Mouse (Mus musculus) lung, postnatal 10 days (tissue): ENCODE results near the gene Abtb2.
A peak's percentile ranks its signal among the peaks of the same experiment; 100 is the strongest.

Experiments used
- DNase-seq: peaks from one replicate; pipeline ENCODE4 v3.0.0; 2021

Gene Abtb2

DNA sequence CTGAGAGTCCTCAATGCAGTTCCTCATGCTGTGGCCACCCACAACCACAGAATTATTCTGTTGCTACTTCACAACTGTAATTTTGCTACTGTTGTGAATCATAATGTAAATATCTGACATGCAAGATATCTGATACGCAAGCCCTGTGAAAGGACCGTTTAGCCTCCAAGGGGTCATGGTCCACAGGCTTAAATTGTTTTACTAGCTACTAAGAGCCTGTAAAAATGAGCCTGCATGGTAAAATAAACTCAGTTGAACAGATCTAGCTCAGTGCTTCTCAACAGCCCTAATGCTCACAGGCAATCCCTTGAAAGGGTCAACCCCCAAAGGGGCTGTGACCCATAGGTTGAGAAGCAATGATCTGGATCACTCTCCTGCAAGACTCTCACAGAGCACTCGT, 183.0 kb downstream of the Abtb2 start:
- DNase-seq: no peak

DNA sequence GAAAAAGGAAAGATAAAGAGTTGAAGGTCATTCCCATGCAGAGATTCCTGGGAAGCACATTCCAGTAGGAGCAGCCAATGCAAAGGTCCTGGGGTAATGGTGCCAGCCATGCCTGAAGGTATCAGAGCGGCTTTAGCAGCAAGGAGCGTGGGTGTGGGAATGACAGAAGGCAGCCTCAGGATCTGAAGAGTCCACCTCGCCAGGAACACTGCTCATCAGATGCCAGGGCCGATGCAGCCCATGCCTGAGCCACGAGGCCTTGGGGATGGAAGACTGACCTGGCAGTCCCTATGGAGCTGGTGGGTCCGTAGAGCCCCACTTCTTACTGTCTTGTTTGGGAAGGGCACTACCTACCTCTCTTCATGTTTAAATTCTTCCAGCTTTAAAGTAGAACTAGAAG, 185.7 kb downstream of the Abtb2 start:
- DNase-seq: no peak

DNA sequence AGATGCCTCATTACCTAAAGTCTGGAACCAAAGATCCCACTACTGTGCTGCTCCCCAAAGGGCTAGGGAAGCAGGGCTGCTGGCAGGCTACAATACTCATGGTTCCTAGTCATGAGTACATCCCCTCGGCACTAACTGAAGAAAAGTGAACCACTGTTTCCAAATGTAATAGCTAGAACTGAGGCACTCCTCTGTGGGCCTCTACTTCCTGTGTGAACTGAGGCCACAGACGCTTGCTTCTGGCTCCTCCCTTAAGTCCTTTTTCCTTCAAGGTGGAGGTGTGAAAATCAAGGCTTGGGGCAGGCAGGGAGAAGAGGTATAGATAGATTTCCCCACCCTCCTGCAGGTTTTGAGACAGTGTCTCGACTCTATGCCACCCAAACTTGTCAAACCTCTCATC, 188.5 kb downstream of the Abtb2 start:
- no peak for DNase-seq

DNA sequence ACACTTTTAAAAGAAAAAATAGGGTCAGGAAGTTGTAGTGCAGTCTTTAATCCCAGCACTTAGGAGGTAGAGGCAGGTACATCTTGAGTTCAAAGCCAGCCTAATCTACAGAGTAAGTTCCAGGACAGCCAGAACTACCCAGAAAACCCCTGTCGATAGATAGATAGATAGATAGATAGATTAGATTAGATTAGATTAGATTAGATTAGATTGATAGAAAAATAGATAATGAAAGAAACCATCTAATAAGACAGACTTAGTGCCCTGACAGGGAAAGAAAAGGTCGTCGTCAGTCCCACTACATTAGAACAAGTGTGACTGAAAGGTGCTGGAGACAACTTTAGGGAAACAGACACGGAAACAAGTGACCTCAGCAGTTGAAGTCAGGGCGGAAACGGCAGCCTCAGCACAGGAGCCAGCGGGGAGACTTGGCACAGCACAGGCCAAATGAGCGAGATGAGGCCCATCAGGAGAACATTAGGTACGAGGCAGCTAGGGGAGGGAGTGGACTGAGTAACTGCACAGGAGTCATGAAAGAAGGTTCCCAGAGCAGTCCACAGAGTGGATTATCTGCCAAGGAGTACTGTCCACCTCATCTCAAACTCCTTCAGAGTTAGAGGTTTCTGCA, 189.5 kb downstream of the Abtb2 start:
- DNase-seq: no peak

DNA sequence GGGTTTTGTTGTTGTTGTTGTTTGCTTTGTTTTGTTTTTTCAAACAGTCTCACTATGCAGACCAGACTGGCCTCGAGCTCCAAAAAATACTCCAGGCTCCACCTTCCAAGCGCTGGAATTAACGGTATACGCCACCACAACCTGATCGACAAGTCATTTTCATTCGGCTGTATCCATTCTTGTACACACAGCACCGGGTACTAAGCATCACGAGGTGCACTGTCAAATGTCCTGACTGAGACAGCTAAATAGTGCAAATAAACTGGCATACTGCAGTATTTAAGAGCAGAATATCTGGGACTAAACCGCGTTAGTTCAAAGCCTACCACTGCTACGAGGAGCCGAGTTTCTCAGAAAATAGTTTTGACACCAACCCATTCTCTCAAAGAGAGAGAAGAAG, 194.3 kb downstream of the Abtb2 start:
- no peak for DNase-seq

DNA sequence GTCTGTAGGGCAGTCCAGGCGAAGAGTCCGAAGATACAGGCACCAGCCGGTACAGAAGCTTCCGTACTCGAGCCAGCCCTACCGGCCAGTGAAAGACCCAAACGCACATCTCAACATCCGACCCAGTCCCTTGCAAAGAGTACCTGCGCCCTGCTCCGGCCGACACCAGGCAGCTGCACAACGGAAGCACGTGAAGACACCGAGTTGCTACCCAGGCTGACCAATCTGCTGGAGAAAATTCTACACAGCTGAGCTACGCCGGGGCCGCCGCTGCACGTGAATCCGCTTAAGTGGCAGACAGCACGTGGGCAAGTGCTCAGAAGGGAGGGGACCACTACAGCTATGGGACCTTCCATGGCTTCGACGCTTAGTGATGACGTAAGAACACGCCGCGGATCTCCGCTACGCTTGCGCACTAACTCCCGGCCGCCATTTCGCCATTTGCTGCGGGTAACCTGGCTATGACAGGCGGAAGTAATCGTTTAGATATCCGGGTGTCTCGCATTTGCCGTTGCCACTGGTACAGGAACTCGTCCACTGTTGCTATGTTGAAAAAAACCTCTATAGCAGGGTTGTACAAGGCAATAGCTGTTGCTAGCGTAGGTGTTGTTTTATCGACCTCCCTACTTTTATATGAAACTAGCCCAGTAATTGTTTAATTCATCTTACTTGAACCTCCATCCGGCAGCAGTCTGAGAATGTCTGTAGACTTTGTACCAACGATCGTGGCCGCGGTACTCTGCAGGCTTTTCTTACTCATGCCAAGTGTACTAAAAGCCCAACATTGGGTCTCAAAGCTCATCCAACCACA, 195.0 kb downstream of the Abtb2 start, which contains the start of gene Nat10:
Nat10 (minus strand) TSS at position 365 of the 811 bp plus-strand sequence.
- DNase-seq: peak; percentile 99

DNA sequence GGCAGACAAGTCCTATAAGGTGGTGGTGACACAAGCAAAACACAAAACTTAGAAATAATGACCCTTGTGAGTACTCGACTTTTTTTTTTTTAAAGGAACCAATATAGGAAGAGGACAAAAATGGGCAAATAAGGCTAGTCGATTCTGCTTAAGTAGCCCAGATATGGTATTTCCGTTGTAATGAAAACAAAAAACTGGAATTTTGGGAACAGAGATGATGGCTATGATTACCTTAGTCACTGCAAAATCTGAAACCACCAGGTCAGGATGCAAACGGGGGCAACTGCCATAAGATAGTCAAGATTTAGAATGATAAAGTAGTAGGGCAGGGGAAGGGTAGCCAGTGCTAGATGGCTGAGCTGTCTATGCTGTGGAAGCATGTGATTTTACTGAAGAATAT, 195.9 kb downstream of the Abtb2 start:
- DNase-seq: no peak

DNA sequence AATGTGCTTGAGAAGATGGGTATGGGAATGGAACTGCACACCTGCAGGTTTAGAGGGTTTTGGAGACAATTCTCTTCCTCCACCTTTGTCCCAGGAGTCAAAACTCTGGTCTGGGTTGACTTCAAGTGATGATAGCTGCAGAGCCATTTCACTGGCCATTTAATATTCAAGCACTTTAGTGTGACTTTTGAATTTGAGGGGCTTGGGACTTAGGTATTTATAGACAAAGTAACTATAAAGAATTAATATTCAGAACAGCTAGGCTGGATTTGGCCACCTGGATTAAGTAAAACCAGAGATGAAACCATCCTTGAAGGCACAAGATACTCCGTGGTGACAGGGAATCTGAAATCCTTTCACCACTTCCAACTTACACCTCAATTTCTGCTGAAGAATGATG, 196.4 kb downstream of the Abtb2 start:
- no peak for DNase-seq
